Mouse (Mus musculus) cerebellum, adult 2 months (tissue): Measurements from ENCODE around the gene Bcap31. TPM values are rescaled to one million over a fixed set of nuclear protein-coding genes. Genes with fewer than 3 reads are reported as not detected.

Source experiments
- DNase-seq, 2 experiments: peaks; one replicate each; pipeline ENCODE4 v3.0.0; 2021
- H3K27ac ChIP-seq: fragments of 200-500 bp; 2 replicates; pipeline ENCODE4 v1.5.1; 2012; ENCODE audit warnings: low read length, control low read depth, inconsistent platforms; ENCODE audit not compliant: insufficient read depth
- H3K27me3 ChIP-seq: fragments of 200-500 bp; 2 replicates; pipeline ENCODE4 v1.6.1; 2012; ENCODE audit warnings: inconsistent platforms, mild to moderate bottlenecking, low read length, moderate library complexity; ENCODE audit not compliant: control insufficient read depth, insufficient read depth
- H3K4me1 ChIP-seq: fragments of 200-500 bp; 2 replicates; pipeline ENCODE4 v1.6.1; 2011; ENCODE audit warnings: low read length; ENCODE audit not compliant: control insufficient read depth, insufficient read depth
- H3K4me3 ChIP-seq: fragments of 200-500 bp; replicated peaks from 2 replicates; pipeline ENCODE3; 2011; ENCODE audit warnings: mild to moderate bottlenecking, low read depth, low read length, control low read depth; ENCODE audit not compliant: insufficient read depth
- CTCF ChIP-seq: fragments of 200-500 bp; IDR thresholded peaks from 2 replicates; pipeline ENCODE4 v1.5.1; 2011; ENCODE audit warnings: low read depth, mild to moderate bottlenecking, control low read depth, low read length, moderate library complexity, borderline replicate concordance; ENCODE audit not compliant: insufficient read depth
- POLR2A ChIP-seq: fragments of 200-500 bp; IDR thresholded peaks from 2 replicates; pipeline ENCODE4 v1.6.1; 2011; ENCODE audit warnings: low read length, control low read depth, borderline replicate concordance; ENCODE audit not compliant: insufficient read depth
- WGBS: fragments of 180-500 bp; shearing (Covaris S2); methylation state at CpG from one replicate; pipeline ENCODE4 v1.1.7; 2018; 5-methylcytosine and 5-hydroxymethylcytosine counted together
- polyA plus RNA-seq: library from polyadenylated mRNA; depleted of rRNA; stranded (reverse); fragments of >200 nt; gene quantifications from 2 replicates; pipeline ENCODE4 v1.2.3, GENCODE M21; 2012; rRNA removed

The Bcap31 gene
- polyA plus RNA-seq, 1 experiment = 127 TPM

GRCm38 (mm10) chrX:73639255-73639675, 76.7 kb downstream of the Bcap31 start, which contains the start of gene Dusp9:
Dusp9 (plus strand) TSS chrX:73639419.
- WGBS = 10% methylated on average over 28 of the region's 28 CpGs
- Histone ChIP-seq H3K27me3 (no peaks in the 10 kb centered on the region), H3K4me3 (no peak within 1 kb of the TSS), H3K4me1 (0 out of 2 replicates have a peak, but pooled peaks cover 3% of the 10 kb centered on the region), H3K27ac (no peak within 1 kb of the TSS)
- no peak for TF ChIP-seq POLR2A
- TF ChIP-seq CTCF = no peak
- DNase-seq = peak in 1 of 2 experiments; percentile 11

- TF ChIP-seq POLR2A = no peak
- TF ChIP-seq CTCF = no peak
- Histone ChIP-seq H3K4me1 (peaks cover 3% of the 10 kb centered on the region; the same call in 1 of the 2 replicates), H3K27me3 (no peaks in the 10 kb centered on the region), H3K4me3 (peak overlapping the region; percentile 1), H3K27ac (no peak overlapping the region)
- WGBS = 13% methylated on average over 19 of the region's 19 CpGs
- DNase-seq = peak in 1 of 2 experiments; percentile 4
Measured at GRCm38 (mm10) chrX:73637415-73637814, 78.6 kb downstream of the Bcap31 start.

Other genes with a start within 250 kb of the Bcap31 start
- 14.2 and 17.2 TPM in 2 replicates for gene Bgn, start 232.6 kb downstream of the Bcap31 start, polyA plus RNA-seq
- gene Atp2b3, start 213.1 kb downstream of the Bcap31 start, polyA plus RNA-seq = 113 and 144 TPM in 2 replicates
- 0.43 and 0.52 TPM in 2 replicates for gene Dusp9, start 76.8 kb downstream of the Bcap31 start, polyA plus RNA-seq
- gene Pnck, start 56.1 kb downstream of the Bcap31 start, polyA plus RNA-seq = 92.0 and 97.8 TPM in 2 replicates
- gene Slc6a8, start 43.0 kb downstream of the Bcap31 start, polyA plus RNA-seq = 165 and 166 TPM in 2 replicates
- gene Abcd1, start 422 bp upstream of the Bcap31 start, polyA plus RNA-seq = 14.7 and 15.1 TPM in 2 replicates
- 27.7 and 32.5 TPM in 2 replicates for gene Plxnb3, start 40.9 kb upstream of the Bcap31 start, polyA plus RNA-seq
- 14.2 and 17.3 TPM in 2 replicates for gene Srpk3, start 58.2 kb upstream of the Bcap31 start, polyA plus RNA-seq
- gene Idh3g, start 70.7 kb upstream of the Bcap31 start, polyA plus RNA-seq = 811 and 886 TPM in 2 replicates
- gene Ssr4, start 70.9 kb upstream of the Bcap31 start, polyA plus RNA-seq = 161 and 176 TPM in 2 replicates
- gene Pdzd4, start 108.8 kb upstream of the Bcap31 start, polyA plus RNA-seq = 54.6 and 56.6 TPM in 2 replicates
- 0.16 and 0.41 TPM in 2 replicates for gene Avpr2, start 175.9 kb upstream of the Bcap31 start, polyA plus RNA-seq
- 97.0 and 98.1 TPM in 2 replicates for gene L1cam, start 179.9 kb upstream of the Bcap31 start, polyA plus RNA-seq
- 5.4 and 5.9 TPM in 2 replicates for gene Arhgap4, start 205.7 kb upstream of the Bcap31 start, polyA plus RNA-seq
- gene Naa10, start 205.8 kb upstream of the Bcap31 start, polyA plus RNA-seq = 92.3 and 96.2 TPM in 2 replicates
- 9.7 and 11.0 TPM in 2 replicates for gene Renbp, start 214.7 kb upstream of the Bcap31 start, polyA plus RNA-seq